Mouse (Mus musculus): ENCODE measurements around the gene Rgs7bp. TPM values are rescaled to one million over a fixed set of nuclear protein-coding genes. Genes with fewer than 3 reads are reported as not detected.

Rgs7bp gene
- not detected for total RNA-seq (2023)

GRCm38 (mm10) chr13:105054181-105054940 lies at the start of gene Rgs7bp:
Gene Rgs7bp, minus strand, starts transcription at chr13:105054930.

GRCm38 (mm10) chr13:105081862-105082261 lies 27.1 kb upstream of the Rgs7bp start, which contains the start of gene 4933425L06Rik:
Gene 4933425L06Rik, plus strand, starts transcription at chr13:105082122.

Other genes starting within 250 kb of the Rgs7bp start
- gene Cwc27, start 237.8 kb downstream of the Rgs7bp start, total RNA-seq (2023), result 30.0 TPM
- not detected for gene Shisal2b, start 191.0 kb downstream of the Rgs7bp start, total RNA-seq (2023)
- gene 4933425L06Rik, start 27.2 kb upstream of the Rgs7bp start, total RNA-seq (2023), result not detected
- gene Rnf180, start 239.9 kb upstream of the Rgs7bp start, total RNA-seq (2023), result 0.21 TPM

Measured in CD4-positive naive resting alpha-beta T cell, adult 57 days (primary cell).